Mouse (Mus musculus) c-Kit-negative CD71-positive TER-119-positive erythroid progenitor cells, embryonic 14.5 days (primary cell): Measurements from ENCODE around the gene Phf21a.
"Not testable (repeated sequence)": the region's sequence is repeated elsewhere in the genome, so short reads cannot be mapped to it uniquely, and the experiment has no call there.

Source experiments
- DNase-seq: peaks from one replicate; pipeline ENCODE4 v3.0.0-alpha.2; 2013; ENCODE audit warnings: low read depth, low spot score

Gene Phf21a

DNA sequence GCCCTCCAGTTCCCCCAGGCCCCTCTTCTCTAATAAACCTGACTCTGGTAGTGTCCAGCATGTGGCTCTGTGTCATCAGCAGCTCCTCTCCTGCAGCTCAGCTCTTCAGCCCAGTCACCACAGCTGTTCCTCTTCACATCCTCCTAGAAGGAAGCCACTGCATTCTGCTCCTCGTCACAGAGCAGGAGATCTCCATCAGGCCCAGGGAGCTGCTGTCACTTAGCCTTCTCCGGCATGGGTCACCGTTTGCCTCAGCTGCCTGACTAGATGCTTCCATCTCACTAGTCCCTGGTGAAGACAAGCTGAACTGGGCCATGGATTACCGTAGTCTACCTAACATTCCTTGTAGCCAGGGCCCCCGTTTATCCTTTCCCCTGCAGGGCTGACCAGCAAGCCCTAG lies 288.2 kb downstream of the Phf21a start:
- DNase-seq, result no peak

DNA sequence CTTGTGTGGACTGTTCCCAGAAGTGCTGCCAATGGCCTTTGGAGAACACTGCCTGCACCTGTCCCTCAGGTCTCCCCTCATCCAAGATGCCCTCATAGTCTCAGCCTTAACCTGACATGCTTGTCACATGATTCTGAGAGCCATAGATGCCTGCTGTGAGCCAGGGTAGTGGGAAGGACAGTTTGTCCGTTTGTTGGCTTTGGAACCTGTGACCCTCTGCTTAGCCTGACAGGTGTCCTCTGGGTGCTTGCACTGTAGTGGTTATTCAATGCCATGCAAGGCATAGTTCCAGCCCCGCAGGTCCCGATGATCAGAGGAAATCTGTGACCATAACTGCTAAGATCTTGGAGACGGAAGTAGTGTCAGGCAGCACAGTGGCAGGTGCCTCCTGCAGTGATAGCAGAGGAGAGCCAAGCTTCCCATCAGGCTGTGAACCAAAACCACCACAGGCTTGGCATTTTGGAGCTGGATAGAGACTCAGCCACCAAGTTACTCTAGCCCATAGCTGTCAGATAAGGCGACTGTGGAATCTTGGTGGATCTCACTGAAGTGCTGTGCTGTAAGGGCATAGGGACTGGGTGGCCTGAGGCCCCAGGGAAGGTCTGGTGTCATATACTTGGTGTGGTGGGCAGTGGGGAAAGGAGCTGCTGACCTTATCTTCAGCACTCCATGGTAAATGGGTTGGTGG lies 289.1 kb downstream of the Phf21a start, which contains the start of gene 1700029I15Rik:
1700029I15Rik (plus strand) TSS at position 638 of the 688 bp plus-strand sequence.
- no peak for DNase-seq

DNA sequence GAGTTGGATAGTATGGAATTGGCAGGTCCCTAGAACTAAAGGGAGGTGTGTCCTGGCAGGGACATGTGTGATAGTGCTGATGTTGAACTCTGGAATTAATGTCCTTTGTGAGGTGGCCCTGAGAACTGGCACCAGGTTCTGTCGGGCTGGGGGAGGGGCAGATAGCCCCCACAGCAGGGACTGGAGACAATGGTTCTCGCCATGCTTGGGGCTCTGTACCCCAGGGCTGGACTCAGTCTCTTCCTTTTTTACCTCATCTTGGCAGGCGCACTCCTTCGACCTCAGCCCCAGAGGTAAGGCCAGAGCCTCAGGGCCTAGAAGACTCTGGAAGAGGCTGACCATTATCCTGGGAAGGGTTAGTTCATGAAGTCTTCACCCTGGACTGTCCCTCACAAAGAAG lies 289.8 kb downstream of the Phf21a start:
- DNase-seq, result no peak

DNA sequence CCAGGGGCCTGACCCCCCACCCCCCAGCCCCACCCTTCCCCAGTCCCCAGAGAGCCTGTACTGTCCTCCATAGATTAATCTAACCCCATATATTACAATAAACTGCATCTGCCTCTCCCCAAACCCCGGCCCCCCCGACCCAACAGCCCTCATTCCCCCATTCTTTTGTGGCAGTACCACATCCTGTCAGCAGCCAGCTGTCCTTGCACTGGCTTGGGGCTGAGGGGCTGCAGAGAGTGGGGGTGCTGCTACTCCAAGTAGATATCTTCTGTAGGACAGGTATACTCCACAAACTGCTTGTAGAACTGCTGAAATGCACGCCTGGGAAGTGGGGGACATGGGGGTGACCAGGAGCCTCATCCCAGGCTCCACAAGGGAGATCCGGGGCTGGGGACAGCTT lies 291.2 kb downstream of the Phf21a start:
- DNase-seq, result no peak

DNA sequence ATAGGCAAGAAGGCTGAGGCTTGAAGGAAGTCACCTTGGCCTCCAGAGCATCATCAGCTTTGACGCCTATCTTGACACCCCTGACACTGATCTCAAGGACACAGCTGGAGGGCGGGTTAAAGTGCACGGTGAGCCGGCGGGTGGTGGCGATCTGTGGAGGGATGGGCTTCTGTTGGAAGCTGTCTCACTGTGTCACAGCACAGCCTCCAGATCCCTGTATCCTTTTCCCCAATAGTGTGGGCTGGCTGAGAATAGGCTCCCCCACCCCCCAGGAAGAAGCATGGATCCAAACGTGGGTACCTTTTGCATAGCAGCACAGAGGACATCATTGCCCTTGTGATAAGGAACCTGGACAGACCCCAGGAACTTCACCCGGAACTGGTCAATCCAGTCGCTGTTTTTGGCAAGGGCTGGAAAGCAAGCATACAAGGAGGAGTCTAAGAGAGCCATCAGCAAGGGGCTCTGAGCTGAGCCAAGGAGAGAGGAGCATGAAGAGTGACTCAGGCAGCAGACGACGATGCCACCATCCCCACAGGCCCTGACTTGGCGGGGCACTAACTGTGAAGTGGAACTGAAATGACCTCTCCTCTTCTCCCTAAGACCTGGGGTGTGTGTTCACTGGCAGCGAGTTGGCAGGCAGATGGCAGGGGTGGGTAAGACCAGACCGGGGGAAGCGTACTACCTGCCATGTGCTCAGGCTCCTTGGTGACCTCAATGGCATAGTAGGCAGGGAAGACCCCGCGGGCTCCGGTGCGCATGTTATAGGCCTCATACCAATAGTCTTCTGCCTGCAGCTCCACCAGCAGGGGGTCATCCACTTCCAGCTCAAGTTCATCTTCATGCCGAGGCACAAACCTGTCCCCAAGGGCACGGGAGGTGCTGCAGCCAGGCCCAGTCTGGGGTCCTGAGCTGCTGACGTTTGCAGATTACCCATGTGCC lies 292.5 kb downstream of the Phf21a start:
- no peak for DNase-seq

DNA sequence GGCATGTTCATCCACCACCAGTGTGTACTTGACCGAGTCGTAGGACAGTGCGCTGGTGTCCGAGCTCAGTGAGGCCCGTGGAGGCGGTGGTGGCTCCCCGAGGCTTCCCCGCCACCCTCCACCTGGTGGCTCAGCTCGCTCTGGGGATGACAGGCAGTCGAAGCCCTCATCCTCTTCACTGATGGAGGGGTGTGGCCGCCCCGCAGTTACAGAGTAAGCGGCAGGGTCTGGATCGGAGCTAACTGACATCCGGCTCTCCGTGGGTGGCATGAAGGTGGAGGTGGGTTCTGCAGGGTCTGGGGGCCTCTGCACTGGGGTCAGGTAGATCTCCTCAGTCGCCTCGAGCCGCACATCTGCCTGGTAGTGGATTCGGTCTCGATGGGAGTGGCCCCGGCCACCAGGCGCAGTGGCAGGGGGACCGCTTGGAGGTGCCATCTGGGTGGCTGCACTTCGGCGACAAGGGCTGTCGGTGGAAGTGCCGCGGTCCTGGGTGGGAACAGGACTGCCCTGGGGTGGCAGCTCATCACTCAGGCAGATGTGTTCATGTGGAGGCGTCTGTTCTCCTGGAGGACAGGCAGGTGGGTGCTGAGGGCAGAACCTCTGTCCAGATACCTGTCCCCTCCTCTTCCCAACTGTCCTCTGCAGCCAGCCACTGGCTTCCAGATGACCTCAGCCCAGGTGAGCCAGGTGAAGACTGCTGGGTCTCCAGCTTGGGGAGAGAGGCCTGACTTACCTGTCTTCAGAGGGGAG lies 294.1 kb downstream of the Phf21a start:
- DNase-seq, result no peak

DNA sequence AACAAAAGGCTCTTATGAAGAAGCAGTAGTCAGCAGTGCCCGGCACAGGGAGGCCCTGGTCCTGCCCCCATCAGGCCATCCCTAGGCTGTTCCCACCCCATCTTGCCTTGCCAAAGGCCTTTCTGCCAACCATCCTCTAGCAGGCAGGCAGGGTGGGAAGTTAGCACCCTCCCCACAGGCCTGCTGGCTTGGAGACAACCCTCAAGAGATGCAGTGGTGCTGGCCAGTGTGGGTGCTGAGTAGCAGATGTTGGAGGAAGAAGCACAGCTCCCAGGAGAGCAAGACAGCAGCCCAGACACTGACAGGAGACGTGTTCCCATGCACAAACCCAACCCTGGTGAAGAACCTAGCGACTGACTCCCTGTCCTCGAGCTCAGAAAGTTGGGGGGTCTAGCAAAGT lies 294.7 kb downstream of the Phf21a start:
- DNase-seq, result no peak

DNA sequence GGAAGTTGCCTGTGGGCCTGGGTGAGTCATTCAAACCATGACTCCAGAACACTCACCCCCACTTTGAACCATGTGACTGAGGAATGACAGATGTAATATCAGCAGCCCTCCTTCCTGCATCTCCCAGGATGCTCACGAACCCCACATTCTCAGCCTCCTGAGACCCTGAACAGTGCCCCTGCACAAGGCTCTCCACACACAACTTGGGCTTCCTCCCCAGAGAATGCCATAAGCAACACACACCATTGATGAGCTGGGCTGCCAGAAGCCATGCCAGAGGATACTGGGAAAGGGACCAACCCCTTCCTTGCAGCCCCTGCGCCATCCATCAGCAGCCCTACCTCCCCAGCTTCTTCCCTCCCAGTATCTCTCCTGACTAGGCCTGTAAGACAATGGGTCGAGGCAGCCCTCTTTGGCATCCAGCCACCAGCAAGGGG lies 295.2 kb downstream of the Phf21a start:
- DNase-seq, result no peak

DNA sequence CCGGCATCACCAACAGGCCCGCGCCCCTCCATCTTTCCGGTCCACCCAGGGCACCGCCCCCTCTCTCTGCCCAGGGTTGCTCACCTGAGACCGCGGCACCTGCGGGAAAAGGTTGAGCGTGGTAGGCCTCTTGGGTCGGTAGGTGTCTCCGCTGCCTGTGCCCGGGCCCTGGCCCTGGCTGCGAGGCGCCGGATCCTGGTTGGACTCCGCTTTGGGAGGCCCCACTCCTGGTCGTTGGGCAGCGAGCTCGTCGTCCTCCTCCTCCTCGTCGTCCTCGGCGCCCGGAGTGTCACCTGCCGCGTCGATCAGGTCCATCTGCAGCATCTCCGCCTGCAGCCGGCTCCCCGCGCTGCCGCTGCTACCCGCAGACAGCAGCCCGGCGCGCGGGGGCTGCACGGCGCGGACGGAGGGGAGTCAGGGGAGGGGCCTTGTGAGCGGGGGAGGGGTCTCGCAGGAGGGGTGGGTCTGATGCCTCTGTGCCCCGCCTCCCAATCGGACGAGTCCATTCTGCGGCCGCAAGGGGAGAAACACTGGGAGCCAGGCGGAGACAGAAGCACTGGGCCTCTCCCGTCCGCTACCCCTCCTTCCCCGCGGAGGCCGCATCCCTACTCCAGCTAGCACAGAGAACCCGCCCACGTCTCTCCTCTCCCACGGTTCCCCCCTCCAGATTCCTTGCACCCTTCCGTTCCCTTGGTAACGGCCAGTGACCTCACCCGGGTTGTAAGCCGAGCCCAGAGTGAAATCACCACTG lies 296.1 kb downstream of the Phf21a start:
- no peak for DNase-seq

DNA sequence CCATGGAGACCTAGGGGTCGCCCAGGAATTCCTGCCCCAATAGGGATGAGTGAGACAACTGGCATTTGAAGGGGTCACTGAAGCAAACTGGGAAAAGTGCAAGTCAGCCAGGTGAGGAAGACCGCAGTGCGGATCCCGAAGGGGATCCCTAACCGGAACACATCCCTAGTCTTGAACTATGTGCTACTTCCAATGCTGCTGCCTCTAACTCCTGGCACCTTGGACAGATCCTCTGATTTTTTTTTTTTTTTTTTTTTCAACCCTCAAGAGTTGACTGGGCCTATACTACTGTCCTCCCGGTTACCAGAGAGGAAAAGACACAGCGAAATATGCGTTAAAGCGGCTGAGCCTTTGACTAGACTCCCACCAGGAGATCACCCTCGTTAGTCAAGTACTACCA lies 296.7 kb downstream of the Phf21a start:
- DNase-seq, result no peak

DNA sequence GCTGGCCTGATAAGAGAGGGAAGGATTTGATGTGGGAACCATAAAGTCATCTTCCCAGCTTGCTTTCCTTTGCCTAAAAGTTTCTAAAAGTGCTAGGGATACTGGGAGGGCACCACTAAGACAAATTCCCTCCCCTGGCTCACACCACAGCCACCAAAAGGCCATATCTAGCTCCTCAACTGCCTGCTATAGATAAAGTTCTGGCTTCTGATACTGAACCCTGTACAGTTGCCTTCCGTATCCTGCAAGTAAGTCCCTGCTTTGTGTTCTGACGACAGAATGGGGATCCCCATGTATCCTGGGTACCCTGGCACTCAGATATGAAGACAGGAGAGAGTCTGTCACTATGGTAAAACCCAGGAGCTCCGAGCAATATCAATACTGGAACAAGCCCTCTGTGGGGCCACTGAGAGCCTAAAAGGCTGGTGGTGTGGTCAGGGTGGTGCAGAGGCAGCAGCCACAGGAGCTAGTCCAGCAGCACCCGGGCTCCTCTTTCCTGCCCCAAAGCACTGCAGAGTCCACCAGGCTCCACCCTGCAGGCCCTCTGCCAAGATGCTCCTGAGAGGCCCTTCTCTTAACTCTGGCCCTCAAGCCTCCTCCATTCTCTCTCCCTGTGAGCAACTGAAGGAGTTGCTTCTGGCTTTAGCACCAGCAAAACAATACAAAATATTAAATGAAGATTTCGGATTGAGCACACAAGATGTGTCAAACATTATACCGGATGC lies 297.5 kb downstream of the Phf21a start:
- DNase-seq, result no peak

DNA sequence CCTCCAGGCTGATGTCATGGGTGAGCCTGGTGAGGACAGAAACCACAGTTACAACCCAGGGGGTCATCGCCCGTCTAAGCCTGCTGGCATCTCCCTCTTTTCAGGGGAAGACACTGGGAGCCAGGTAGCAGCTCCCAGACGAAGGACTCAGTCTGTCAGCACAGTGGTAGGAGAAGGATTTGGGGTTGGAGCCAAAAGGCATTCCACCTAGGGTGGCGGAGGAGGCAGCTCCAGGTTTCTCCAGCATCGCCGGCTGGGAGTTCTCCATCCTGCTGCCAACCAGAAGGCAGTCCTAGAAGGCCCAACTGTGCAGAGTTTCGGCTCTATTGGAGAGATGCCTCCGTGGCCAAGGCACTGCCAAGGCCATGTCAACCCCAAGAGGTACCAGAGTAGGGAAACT lies 298.2 kb downstream of the Phf21a start:
- DNase-seq, result no peak

DNA sequence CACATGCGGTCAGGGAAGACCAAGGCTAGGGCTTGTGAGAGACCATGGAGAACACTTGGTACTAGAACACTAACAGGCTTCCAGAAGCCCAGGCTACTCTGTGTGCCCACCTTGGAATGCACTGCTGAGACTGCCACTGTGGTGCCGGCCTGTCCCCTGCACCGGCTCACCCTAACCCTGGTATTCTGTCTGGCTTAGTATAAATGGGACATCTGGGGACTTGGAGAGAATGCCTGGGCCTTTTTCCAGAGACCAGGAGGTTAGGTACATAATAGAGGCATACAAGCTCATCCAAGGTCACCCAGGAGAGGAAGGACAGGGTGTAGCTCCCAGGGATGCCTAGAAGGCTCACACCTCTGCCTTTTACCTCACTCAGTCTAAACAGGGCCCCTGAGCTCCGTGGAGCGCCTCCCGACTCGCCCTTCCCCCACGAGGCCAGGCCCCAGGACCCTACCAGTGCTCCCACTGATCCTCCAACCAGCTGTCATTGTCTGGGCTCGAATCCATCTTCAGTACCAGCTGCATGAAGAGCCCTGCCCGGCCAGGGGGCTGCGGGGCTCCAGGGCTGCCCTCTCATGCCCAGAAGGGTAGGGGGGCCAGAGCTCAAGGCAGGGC lies 298.9 kb downstream of the Phf21a start:
- no peak for DNase-seq

DNA sequence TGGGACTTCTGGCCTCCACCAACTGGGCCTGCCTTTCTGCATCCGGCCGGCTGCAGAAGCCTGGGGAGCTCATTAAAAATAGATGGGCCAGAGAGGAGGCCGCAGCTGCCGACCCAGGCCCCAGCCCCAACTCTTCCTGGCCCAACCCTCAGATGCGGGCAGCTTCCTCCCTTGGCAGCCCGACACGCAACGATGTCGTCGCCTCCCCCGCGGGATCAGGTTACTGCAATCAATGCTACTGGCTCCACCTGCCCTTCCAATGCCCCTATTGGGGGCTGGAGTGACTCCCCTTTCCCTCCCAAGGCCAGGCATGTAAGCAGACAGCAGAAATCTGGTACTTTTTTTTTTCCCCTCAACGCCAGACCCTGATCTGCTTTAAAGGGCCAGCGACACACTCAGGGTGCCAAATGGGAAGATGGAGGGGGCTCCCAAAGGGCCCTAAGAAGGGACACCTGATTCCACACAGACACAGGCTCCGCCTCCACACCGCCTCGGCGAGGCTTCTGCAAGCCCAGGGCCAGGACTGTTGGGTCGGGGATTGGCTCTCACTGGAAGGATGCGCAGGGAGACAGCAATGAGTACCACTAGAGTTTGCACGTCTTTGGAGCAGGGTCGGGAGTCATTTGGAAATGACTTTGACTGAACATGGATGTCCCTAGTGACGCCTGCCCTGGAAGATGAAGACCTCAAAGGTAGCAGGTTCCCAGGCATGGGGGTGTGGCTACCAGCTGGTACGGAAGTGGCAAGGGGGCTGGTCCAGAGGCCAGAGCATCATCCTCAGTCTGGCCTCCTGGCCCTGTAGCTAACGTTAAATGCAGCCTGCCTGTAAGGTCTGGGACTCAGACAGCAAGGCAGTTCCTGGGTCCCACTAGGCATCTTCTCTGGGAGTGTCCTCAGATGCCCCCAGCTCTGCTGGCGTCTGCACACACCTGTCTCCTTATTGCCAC lies 299.7 kb downstream of the Phf21a start:
- DNase-seq, result no peak

DNA sequence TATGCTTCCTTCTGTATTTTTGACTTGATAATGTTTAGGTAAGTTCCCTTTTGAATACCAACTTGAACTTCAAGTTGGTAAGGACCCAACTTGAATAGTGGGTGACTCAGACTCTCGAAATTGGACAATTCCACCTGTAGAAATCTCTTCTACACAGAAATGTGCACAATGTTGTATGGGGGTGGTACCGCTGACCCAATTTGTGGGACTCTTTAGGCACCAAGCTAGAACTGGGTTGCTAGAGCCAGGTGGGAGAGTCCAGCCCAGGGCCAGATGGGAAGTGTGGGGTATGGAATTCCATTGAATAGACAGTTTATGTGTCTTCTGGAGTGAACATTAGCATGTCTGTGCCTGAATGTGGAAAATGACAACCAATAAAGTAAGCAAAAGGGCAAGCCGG lies 302.6 kb downstream of the Phf21a start:
- no peak for DNase-seq

DNA sequence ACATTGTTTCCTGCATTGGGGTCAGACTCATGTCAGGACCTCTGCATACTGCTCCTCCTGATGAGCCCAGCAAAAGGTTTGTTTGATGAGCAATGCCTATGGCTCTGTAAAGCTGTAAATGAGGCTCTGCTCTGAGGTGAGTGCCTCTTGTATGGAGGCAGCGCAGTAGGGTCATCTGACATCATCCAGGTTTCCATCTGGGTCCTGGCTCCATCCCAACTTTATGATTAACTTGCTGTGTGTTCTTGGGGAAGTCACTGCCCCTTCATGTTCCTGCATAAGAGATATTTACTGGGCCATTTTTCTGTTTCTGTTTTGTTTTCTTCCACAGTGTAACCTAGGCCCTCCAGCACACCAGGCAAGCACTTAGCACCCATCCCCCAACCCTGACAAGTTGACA lies 304.5 kb downstream of the Phf21a start:
- DNase-seq, result no peak

DNA sequence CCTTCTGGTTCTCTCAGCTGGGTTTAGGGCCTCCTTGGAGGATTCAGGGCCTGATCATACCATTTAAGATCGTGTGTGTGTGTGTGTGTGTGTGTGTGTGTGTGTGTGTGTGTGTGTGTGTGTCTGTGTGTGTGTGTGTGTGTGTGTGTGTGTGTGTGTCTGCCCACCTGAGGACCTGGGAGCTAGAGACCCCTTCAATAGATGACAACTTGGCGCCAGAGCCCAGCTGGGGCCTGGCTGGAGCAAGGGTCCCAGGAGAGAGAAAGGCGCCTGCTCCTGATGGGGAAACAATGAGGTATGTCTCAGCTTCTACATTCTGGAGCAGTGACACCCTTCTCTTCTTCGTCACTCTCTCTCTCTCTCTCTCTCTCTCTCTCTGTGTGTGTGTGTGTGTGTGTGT lies 307.0 kb downstream of the Phf21a start:
- not testable (repeated sequence) for DNase-seq

DNA sequence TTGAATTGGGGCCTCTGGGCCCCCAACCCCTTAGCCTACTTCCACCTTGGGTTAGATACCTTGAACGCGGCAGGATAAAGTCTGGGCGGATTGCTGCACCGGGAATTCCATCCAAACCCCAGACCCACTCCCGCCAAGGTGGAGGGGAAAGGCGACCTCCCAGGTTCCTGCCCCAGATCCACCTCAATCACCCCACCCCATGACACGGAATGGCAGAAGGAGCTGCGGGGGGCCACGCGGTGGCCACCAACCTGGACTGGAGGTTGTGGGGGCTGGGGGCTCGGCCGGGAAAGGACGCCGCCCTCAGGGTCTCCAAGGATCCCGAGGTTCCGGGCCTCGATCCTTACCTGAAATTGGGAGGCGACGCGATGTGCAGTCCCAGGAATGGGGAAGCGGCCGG lies 307.8 kb downstream of the Phf21a start:
- DNase-seq, result no peak

DNA sequence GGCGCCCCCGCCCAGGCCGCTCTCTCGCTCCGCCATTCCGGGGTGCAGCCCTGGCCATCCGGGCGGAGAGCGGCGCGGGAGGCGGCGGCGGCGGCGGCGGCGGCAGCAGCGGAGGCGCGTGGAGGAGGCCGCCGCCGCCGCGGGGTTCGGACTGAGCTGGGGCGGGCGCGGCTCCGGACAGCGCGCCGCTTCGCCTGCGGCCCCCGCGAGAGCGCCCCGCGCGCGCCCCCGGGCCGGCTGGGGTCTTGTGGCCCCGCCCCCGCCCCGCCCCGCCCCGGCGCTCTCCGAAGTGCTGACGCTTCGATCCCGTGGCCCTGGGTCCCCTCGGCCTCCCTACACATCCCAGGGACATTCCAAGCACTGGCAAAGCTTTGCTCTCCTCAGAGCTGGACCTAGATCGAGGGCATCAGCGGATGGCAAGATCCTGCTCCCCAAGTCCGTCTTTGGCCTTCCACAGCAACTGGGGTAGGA lies 308.2 kb downstream of the Phf21a start, which contains the start of gene Mapk8ip1:
Mapk8ip1 (minus strand) TSS at position 173 of the 471 bp plus-strand sequence.
- no peak for DNase-seq
